Mouse (Mus musculus): ENCODE data around the gene Stum. TPM values are rescaled to one million over a fixed set of nuclear protein-coding genes. Genes with fewer than 3 reads are reported as not detected.

Gene Stum
- total and polyA plus RNA-seq, 2 experiments: 0.09 to 0.22 TPM

GRCm38 (mm10) chr1:180460721-180461120 is 22.6 kb downstream of the Stum start:
- 56% methylated on average over 5 of the region's 5 CpGs for WGBS
- Histone ChIP-seq H3K79me2 (ENCODE audit: control insufficient read depth, insufficient read depth, low read length) (no peaks in the 10 kb centered on the region), H3K4me3 (ENCODE audit: insufficient read depth, low read depth, low read length) (no peak overlapping the region), H3K27me3 (ENCODE audit: control insufficient read depth, insufficient read depth, low read length) (peaks cover 3% of the 10 kb centered on the region), H3K36me3 (ENCODE audit: control insufficient read depth, insufficient read depth, low read length) (no peaks in the 10 kb centered on the region), H3K4me1 (ENCODE audit: control insufficient read depth, insufficient read depth, low read length) (no peaks in the 10 kb centered on the region), H3K27ac (replicated peaks; ENCODE audit: insufficient read depth, low read depth, low read length) (no peak overlapping the region), H3K9ac (ENCODE audit: low read depth, low read length) (no peak overlapping the region)
- TF ChIP-seq POLR2A (IDR thresholded peaks at IDR 0.05; ENCODE audit: extremely low read depth, insufficient read depth, low read length) (no peak), CTCF (IDR thresholded peaks at IDR 0.05; ENCODE audit: low read depth, low read length) (no peak)
- no peak for DNase-seq (ENCODE audit: extremely low read depth, low read depth, low spot score)

GRCm38 (mm10) chr1:180458680-180459079 is 24.6 kb downstream of the Stum start:
- H3K79me2 ChIP-seq (ENCODE audit: control insufficient read depth, insufficient read depth, low read length): no peaks in the 10 kb centered on the region
- peaks cover 3% of the 10 kb centered on the region for H3K27me3 ChIP-seq (ENCODE audit: control insufficient read depth, insufficient read depth, low read length)
- no peak overlapping the region for H3K4me3 ChIP-seq (ENCODE audit: insufficient read depth, low read depth, low read length)
- 53% methylated on average over 3 of the region's 3 CpGs for whole genome bisulfite sequencing
- no peaks in the 10 kb centered on the region for H3K4me1 ChIP-seq (ENCODE audit: control insufficient read depth, insufficient read depth, low read length)
- no peaks in the 10 kb centered on the region for H3K36me3 ChIP-seq (ENCODE audit: control insufficient read depth, insufficient read depth, low read length)
- TF ChIP-seq CTCF (IDR thresholded peaks at IDR 0.05; ENCODE audit: low read depth, low read length) (no peak), POLR2A (IDR thresholded peaks at IDR 0.05; ENCODE audit: extremely low read depth, insufficient read depth, low read length) (no peak)
- no peak for DNase-seq (ENCODE audit: extremely low read depth, low read depth, low spot score)
- H3K9ac ChIP-seq (ENCODE audit: low read depth, low read length): no peak overlapping the region
- no peak overlapping the region for H3K27ac ChIP-seq (replicated peaks; ENCODE audit: insufficient read depth, low read depth, low read length)

- TF ChIP-seq CTCF (IDR thresholded peaks at IDR 0.05; ENCODE audit: low read depth, low read length): no peak
- no peak for TF ChIP-seq POLR2A (IDR thresholded peaks at IDR 0.05; ENCODE audit: extremely low read depth, insufficient read depth, low read length)
- H3K27me3 ChIP-seq (ENCODE audit: control insufficient read depth, insufficient read depth, low read length): peaks cover 3% of the 10 kb centered on the region
- no peaks in the 10 kb centered on the region for H3K4me1 ChIP-seq (ENCODE audit: control insufficient read depth, insufficient read depth, low read length)
- no peaks in the 10 kb centered on the region for H3K79me2 ChIP-seq (ENCODE audit: control insufficient read depth, insufficient read depth, low read length)
- no peak overlapping the region for H3K4me3 ChIP-seq (ENCODE audit: insufficient read depth, low read depth, low read length)
- WGBS: 69% methylated on average over 6 of the region's 6 CpGs
- H3K36me3 ChIP-seq (ENCODE audit: control insufficient read depth, insufficient read depth, low read length): no peaks in the 10 kb centered on the region
- no peak overlapping the region for H3K9ac ChIP-seq (ENCODE audit: low read depth, low read length)
- no peak overlapping the region for H3K27ac ChIP-seq (replicated peaks; ENCODE audit: insufficient read depth, low read depth, low read length)
- DNase-seq (ENCODE audit: extremely low read depth, low read depth, low spot score): peak; percentile 4
Measured at GRCm38 (mm10) chr1:180458274-180458673, 25.0 kb downstream of the Stum start.

GRCm38 (mm10) chr1:180449641-180450040 is 33.7 kb downstream of the Stum start:
- H3K4me3 ChIP-seq (ENCODE audit: insufficient read depth, low read depth, low read length): no peak overlapping the region
- no peaks in the 10 kb centered on the region for H3K79me2 ChIP-seq (ENCODE audit: control insufficient read depth, insufficient read depth, low read length)
- H3K36me3 ChIP-seq (ENCODE audit: control insufficient read depth, insufficient read depth, low read length): no peaks in the 10 kb centered on the region
- no peak for DNase-seq (ENCODE audit: extremely low read depth, low read depth, low spot score)
- no peak overlapping the region for H3K27ac ChIP-seq (replicated peaks; ENCODE audit: insufficient read depth, low read depth, low read length)
- TF ChIP-seq POLR2A (IDR thresholded peaks at IDR 0.05; ENCODE audit: extremely low read depth, insufficient read depth, low read length) (no peak), CTCF (IDR thresholded peaks at IDR 0.05; ENCODE audit: low read depth, low read length) (no peak)
- no peaks in the 10 kb centered on the region for H3K4me1 ChIP-seq (ENCODE audit: control insufficient read depth, insufficient read depth, low read length)
- no peak overlapping the region for H3K9ac ChIP-seq (ENCODE audit: low read depth, low read length)
- WGBS: 58% methylated on average over 2 of the region's 2 CpGs
- no peaks in the 10 kb centered on the region for H3K27me3 ChIP-seq (ENCODE audit: control insufficient read depth, insufficient read depth, low read length)

GRCm38 (mm10) chr1:180444411-180444810 is 38.9 kb downstream of the Stum start:
- DNase-seq (ENCODE audit: extremely low read depth, low read depth, low spot score): no peak
- no peaks in the 10 kb centered on the region for H3K27me3 ChIP-seq (ENCODE audit: control insufficient read depth, insufficient read depth, low read length)
- WGBS: 80% methylated on average over 3 of the region's 3 CpGs
- no peak overlapping the region for H3K27ac ChIP-seq (replicated peaks; ENCODE audit: insufficient read depth, low read depth, low read length)
- TF ChIP-seq CTCF (IDR thresholded peaks at IDR 0.05; ENCODE audit: low read depth, low read length): no peak
- TF ChIP-seq POLR2A (IDR thresholded peaks at IDR 0.05; ENCODE audit: extremely low read depth, insufficient read depth, low read length): no peak
- H3K4me1 ChIP-seq (ENCODE audit: control insufficient read depth, insufficient read depth, low read length): no peaks in the 10 kb centered on the region
- H3K9ac ChIP-seq (ENCODE audit: low read depth, low read length): no peak overlapping the region
- no peaks in the 10 kb centered on the region for H3K79me2 ChIP-seq (ENCODE audit: control insufficient read depth, insufficient read depth, low read length)
- H3K36me3 ChIP-seq (ENCODE audit: control insufficient read depth, insufficient read depth, low read length): no peaks in the 10 kb centered on the region
- no peak overlapping the region for H3K4me3 ChIP-seq (ENCODE audit: insufficient read depth, low read depth, low read length)

- WGBS: 63% methylated on average over 4 of the region's 4 CpGs
- Histone ChIP-seq H3K79me2 (ENCODE audit: control insufficient read depth, insufficient read depth, low read length) (no peaks in the 10 kb centered on the region), H3K9ac (ENCODE audit: low read depth, low read length) (no peak overlapping the region), H3K4me1 (ENCODE audit: control insufficient read depth, insufficient read depth, low read length) (no peaks in the 10 kb centered on the region), H3K4me3 (ENCODE audit: insufficient read depth, low read depth, low read length) (no peak overlapping the region), H3K36me3 (ENCODE audit: control insufficient read depth, insufficient read depth, low read length) (no peaks in the 10 kb centered on the region), H3K27ac (replicated peaks; ENCODE audit: insufficient read depth, low read depth, low read length) (no peak overlapping the region), H3K27me3 (ENCODE audit: control insufficient read depth, insufficient read depth, low read length) (no peaks in the 10 kb centered on the region)
- TF ChIP-seq POLR2A (IDR thresholded peaks at IDR 0.05; ENCODE audit: extremely low read depth, insufficient read depth, low read length) (no peak), CTCF (IDR thresholded peaks at IDR 0.05; ENCODE audit: low read depth, low read length) (no peak)
- no peak for DNase-seq (ENCODE audit: extremely low read depth, low read depth, low spot score)
Measured at GRCm38 (mm10) chr1:180439496-180439895, 43.8 kb downstream of the Stum start.
